Mouse (Mus musculus) liver, adult (tissue): Measurements from ENCODE around the gene Ampd3.

Experiments used
- GATA4 ChIP-seq: IDR thresholded peaks from 2 replicates; pipeline ENCODE4 v1.6.1; 2014; ENCODE audit warnings: mild to moderate bottlenecking, low read length; ENCODE audit not compliant: insufficient replicate concordance

Gene Ampd3

GRCm38 (mm10) chr7:110751634-110752033 lies 16.4 kb upstream of the Ampd3 start:
- TF ChIP-seq GATA4, result no peak

GRCm38 (mm10) chr7:110753310-110753709 lies 14.7 kb upstream of the Ampd3 start:
- TF ChIP-seq GATA4, result no peak

GRCm38 (mm10) chr7:110753926-110754330 lies 14.1 kb upstream of the Ampd3 start:
- no peak for TF ChIP-seq GATA4

GRCm38 (mm10) chr7:110756440-110756839 lies 11.6 kb upstream of the Ampd3 start:
- TF ChIP-seq GATA4, result no peak

GRCm38 (mm10) chr7:110762605-110763180 lies 5.3 kb upstream of the Ampd3 start:
- no peak for TF ChIP-seq GATA4

- no peak for TF ChIP-seq GATA4
Measured at GRCm38 (mm10) chr7:110768451-110769064, 552 bp downstream of the Ampd3 start.

GRCm38 (mm10) chr7:110769094-110769493 lies 1.1 kb downstream of the Ampd3 start:
- TF ChIP-seq GATA4, result no peak

GRCm38 (mm10) chr7:110770949-110771348 lies 2.9 kb downstream of the Ampd3 start:
- TF ChIP-seq GATA4, result no peak

- TF ChIP-seq GATA4, result no peak
Measured at GRCm38 (mm10) chr7:110772343-110772742, 4.3 kb downstream of the Ampd3 start.

- TF ChIP-seq GATA4, result 0 out of 2 replicates have a peak, but pooled peaks have one; percentile 18
Measured at GRCm38 (mm10) chr7:110773204-110774002, 5.4 kb downstream of the Ampd3 start.

- no peak for TF ChIP-seq GATA4
Measured at GRCm38 (mm10) chr7:110774077-110774476, 6.1 kb downstream of the Ampd3 start.

GRCm38 (mm10) chr7:110774674-110775073 lies 6.7 kb downstream of the Ampd3 start:
- no peak for TF ChIP-seq GATA4

GRCm38 (mm10) chr7:110777146-110778001 lies 9.4 kb downstream of the Ampd3 start:
- TF ChIP-seq GATA4, result no peak

- TF ChIP-seq GATA4, result no peak
Measured at GRCm38 (mm10) chr7:110778933-110779332, 10.9 kb downstream of the Ampd3 start.

- no peak for TF ChIP-seq GATA4
Measured at GRCm38 (mm10) chr7:110779605-110780111, 11.7 kb downstream of the Ampd3 start.
